Mouse (Mus musculus): ENCODE results near the gene Opn1sw. TPM values are rescaled to one million over a fixed set of nuclear protein-coding genes. Genes with fewer than 3 reads are reported as not detected.
A peak's percentile ranks its signal among the peaks of the same experiment; 100 is the strongest.

Opn1sw gene
- polyA plus RNA-seq (2015; fragmentation: Nextera tagmentation; extraction: Ambion mirVana): 0.44 and 0.77 TPM in 2 replicates

DNA sequence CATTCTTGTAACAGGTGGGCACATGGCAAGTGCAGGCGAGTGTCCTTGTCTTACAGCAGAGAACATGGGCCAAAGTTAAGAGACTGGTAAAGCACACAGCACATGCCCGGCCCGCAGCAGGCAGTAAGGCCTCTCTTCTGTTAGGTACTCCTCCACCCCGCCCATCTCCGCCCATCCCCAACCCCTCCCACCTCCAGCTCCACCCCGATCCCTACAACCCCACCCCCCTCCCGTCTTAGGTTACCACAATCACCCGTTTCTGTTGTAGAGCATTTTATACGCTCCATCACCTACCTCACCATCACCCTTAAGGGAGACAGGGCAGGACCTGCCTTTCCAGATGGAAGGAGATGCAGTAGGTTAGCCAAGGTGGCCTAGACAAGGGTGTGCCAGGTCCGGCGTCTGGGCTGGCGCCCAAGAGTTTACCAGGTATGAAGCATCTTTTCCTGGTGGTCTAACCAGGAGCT is at the start of gene Opn1sw:
TSS of gene Opn1sw (minus strand) at position 417 of the 467 bp plus-strand sequence.
- Histone ChIP-seq H3K36me3 (no peaks in the 10 kb centered on the region), H3K4me3 (peak within 1 kb of the TSS; percentile 46)
- peak; percentile 81 for ATAC-seq (ENCODE audit: borderline replicate concordance, extremely low read depth, low FRiP score, low TSS enrichment)

DNA sequence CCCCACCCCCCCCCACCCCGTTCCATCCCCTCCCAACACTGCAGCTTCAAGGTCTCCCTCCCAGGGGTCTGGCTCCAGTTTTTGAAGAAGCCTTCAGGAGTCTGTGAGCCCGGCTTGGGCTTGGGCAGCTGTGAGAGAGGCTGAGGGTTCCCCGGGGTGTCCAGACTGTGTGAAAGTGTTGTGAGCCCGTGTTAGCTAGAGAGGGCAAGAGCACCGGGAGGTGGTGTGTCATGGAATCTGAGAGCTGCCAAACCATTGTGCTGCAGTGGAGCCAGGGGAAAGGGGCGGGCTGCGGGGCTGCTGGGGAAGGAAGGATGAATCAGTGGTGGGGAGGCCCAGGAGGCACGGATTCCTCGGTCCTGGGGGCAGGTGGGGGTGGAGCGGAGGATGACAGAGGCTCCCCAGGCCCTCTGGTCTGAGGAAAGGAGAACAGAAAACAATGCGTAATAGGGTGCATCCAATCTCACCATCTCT is 48.2 kb upstream of the Opn1sw start:
- 8% methylated on average over 11 of the region's 11 CpGs for WGBS
- peaks cover 26% of the 10 kb centered on the region for H3K27me3 ChIP-seq
- H3K4me1 ChIP-seq: peaks cover 40% of the 10 kb centered on the region
- no peaks in the 10 kb centered on the region for H3K9me3 ChIP-seq
- no peaks in the 10 kb centered on the region for H3K36me3 ChIP-seq
- peak overlapping the region; percentile 88 for H3K4me2 ChIP-seq
- no peak overlapping the region for H3K9ac ChIP-seq
- 0 out of 2 replicates have a peak, but pooled peaks have one; percentile 11 for ATAC-seq (ENCODE audit: borderline replicate concordance, extremely low read depth, low FRiP score, low TSS enrichment)
- peak overlapping the region; percentile 77; the same call in 1 of the 2 replicates for H3K27ac ChIP-seq
- H3K4me3 ChIP-seq: 0 out of 2 replicates have a peak overlapping the region, but pooled peaks have one; percentile 4

More for the DNA sequence above, at the start of gene Opn1sw:
- Histone ChIP-seq H3K4me1 (peaks cover 23% of the 10 kb centered on the region), H3K9ac (peak within 1 kb of the TSS; percentile 29), H3K4me2 (peak within 1 kb of the TSS; percentile 65), H3K27ac (peak within 1 kb of the TSS; percentile 82), H3K9me3 (no peaks in the 10 kb centered on the region), H3K27me3 (peaks cover 4% of the 10 kb centered on the region; the same call in 1 of the 2 replicates)
- WGBS: 1% methylated on average over 12 of the region's 12 CpGs

DNA sequence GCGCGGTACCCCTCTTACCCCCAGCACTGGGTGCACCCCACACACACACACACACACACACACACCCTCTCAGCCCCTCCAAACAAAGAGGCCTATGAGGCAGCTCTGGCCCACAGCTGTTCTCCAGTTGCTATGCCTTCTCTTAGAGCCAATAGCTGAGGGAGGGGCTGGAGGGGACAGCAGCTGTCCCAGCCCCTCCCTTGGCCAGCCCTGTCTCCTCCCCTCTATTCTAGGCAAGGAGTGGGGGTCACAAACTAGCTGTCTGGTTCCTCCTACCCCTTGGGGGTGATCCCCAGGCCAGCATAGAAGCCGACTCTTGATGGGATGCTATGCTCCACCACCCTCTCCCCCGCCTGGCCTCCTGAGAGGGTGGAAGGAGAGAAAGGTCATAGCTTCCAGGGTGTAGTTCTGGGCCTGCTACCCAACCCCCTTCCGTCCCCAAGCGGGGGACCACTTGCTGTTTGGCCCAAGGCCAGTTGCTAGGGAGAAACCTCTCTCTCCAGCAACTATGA is 47.7 kb upstream of the Opn1sw start:
- WGBS: 12% methylated on average over 6 of the region's 6 CpGs
- 0 out of 2 replicates have a peak overlapping the region, but pooled peaks have one; percentile 26 for H3K9ac ChIP-seq
- no peaks in the 10 kb centered on the region for H3K36me3 ChIP-seq
- peak overlapping the region; percentile 52 for H3K4me3 ChIP-seq
- H3K4me2 ChIP-seq: peak overlapping the region; percentile 88
- H3K27me3 ChIP-seq: peaks cover 26% of the 10 kb centered on the region
- H3K27ac ChIP-seq: peak overlapping the region; percentile 77
- no peaks in the 10 kb centered on the region for H3K9me3 ChIP-seq
- ATAC-seq (ENCODE audit: borderline replicate concordance, extremely low read depth, low FRiP score, low TSS enrichment): peak; percentile 60
- peaks cover 40% of the 10 kb centered on the region for H3K4me1 ChIP-seq

DNA sequence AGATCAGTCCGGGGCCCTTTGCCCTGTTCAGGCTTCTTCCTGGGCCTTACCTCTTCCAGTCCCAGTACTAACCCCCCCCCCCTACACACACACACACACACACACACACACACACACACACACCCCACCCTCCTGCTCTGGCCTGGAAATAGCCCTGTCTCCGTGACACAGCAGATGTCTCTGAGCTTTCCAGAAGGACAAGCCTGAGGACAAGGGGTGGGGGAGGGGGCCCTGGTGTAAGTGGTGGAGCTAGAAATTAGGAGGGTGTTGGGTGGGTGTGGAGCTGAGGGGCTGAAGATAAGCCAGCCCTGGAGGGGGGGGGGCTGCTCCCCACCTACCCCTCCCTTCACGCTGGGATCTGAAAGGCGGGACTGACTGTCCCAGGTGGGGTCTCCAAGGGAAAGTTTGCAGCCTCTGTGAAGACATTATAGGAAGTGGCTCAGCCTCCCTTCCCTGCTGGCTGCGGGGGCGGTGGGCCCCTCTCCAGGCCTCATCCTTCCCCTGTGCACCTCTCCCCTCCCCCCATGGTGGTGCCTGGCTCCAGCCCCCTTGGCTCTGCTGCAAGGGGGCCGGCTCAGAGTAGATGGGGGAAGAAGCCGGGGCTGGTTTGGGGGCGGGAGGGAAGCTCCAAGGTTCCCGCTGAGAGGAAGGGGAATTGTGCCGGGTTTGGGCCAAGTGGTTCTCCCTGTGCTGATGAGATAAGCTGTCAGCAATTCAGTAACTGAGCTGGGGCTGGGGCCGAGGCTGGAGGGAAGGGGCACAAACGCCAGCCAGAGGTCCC is 46.8 kb upstream of the Opn1sw start:
- ATAC-seq (ENCODE audit: borderline replicate concordance, extremely low read depth, low FRiP score, low TSS enrichment): peak; percentile 72; the same call in 1 of the 2 replicates
- peak overlapping the region; percentile 88 for H3K4me2 ChIP-seq
- peak overlapping the region; percentile 77 for H3K27ac ChIP-seq
- peak overlapping the region; percentile 52 for H3K4me3 ChIP-seq
- peaks cover 26% of the 10 kb centered on the region for H3K27me3 ChIP-seq
- peaks cover 40% of the 10 kb centered on the region for H3K4me1 ChIP-seq
- WGBS: 2% methylated on average over 12 of the region's 13 CpGs
- no peaks in the 10 kb centered on the region for H3K9me3 ChIP-seq
- no peaks in the 10 kb centered on the region for H3K36me3 ChIP-seq
- peak overlapping the region; percentile 46; the same call in 1 of the 2 replicates for H3K9ac ChIP-seq

DNA sequence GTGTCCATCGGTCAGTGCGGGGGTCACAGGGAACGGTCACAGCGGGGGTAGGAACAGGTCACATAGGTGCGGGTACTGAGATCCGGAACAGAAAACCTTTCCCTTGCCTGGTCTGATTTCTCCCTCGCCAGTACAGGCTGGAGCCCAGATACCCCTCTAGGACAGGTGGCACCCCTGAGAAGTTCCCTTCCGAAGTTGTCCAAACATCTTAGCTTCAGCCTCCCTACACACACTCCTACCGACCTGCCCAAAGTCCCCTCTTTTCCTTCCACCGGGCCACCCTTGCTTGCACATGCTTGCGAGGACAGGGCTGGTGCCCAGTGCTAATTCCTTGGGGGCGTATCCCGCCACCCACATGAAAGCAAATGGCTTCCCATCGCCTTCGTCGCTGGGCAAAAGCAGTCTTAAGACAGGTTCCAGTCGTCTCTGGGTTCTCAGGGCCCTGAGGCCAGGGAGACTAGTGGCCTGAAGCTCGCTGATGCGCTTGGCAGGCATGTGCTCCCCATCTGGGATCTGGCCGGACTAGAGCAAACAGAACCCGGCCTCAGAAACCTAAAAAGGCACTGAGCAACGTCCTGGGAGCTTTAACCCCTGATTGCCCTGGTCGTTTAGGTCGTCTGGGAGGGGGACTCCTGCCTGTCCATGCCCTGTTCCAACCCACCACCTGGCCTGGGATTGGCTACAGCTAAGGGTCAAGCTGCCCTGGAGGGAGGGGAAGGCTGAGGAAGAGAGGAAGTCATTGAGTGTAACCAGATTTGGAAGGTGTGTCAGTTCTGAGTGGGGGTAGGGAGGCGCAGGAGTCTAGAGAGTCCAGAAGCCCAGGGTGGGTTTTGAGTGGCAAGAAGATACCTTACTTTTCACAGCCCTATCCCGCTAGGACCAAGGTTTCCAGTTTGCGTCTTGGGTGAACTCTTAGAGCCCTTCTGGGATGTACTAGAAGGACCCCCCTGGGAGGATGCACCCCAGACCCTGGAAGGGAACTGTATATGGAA is 45.8 kb upstream of the Opn1sw start:
- Histone ChIP-seq H3K4me3 (peak overlapping the region; percentile 52), H3K4me1 (peaks cover 40% of the 10 kb centered on the region), H3K9me3 (no peaks in the 10 kb centered on the region), H3K36me3 (no peaks in the 10 kb centered on the region), H3K4me2 (peak overlapping the region; percentile 88), H3K9ac (peak overlapping the region; percentile 46), H3K27me3 (peaks cover 26% of the 10 kb centered on the region), H3K27ac (peak overlapping the region; percentile 77)
- ATAC-seq (ENCODE audit: borderline replicate concordance, extremely low read depth, low FRiP score, low TSS enrichment): no peak
- WGBS: 4% methylated on average over 27 of the region's 27 CpGs

DNA sequence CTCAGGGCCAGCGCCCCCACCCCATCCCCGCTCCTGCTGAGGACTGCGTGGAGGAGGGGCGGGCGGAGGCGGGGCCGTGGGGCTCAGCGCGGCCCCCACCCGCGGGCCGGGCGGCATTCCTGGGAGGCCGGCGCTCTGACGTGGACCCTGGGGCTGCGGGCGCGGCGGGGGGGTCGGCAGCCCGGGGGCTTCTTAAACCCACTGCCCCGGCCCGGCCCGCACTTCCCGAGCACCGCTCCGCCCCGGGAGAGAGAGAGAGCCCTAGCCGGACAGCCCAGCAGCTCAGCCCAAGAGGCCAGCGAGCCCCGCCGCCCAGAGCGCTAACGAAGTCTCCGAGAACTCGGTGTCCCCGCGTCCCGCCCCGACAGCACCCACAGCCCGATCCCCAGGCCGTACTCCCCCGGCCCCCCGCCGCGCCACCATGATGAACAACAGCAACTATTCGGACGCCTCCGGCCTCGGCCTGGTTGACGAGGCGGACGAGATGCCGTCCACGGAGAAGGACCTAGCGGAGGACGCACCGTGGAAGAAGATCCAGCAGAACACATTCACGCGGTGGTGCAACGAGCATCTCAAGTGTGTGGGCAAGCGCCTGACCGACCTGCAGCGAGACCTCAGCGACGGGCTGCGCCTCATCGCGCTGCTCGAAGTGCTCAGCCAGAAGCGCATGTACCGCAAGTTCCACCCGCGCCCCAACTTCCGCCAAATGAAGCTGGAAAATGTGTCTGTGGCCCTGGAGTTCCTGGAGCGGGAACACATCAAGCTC is 45.0 kb upstream of the Opn1sw start, which contains the start of gene Flnc:
TSS of gene Flnc (plus strand) at position 219 of the 766 bp plus-strand sequence.
- Histone ChIP-seq H3K27ac (peak within 1 kb of the TSS; percentile 37; the same call in 1 of the 2 replicates), H3K4me2 (peak within 1 kb of the TSS; percentile 88), H3K4me3 (peak within 1 kb of the TSS; percentile 52), H3K9ac (peak within 1 kb of the TSS; percentile 46), H3K36me3 (no peaks in the 10 kb centered on the region), H3K9me3 (no peaks in the 10 kb centered on the region), H3K4me1 (peaks cover 40% of the 10 kb centered on the region), H3K27me3 (peaks cover 26% of the 10 kb centered on the region)
- peak; percentile 23; the same call in 1 of the 2 replicates for ATAC-seq (ENCODE audit: borderline replicate concordance, extremely low read depth, low FRiP score, low TSS enrichment)
- under 1% methylated on average over 73 of the region's 77 CpGs for WGBS

DNA sequence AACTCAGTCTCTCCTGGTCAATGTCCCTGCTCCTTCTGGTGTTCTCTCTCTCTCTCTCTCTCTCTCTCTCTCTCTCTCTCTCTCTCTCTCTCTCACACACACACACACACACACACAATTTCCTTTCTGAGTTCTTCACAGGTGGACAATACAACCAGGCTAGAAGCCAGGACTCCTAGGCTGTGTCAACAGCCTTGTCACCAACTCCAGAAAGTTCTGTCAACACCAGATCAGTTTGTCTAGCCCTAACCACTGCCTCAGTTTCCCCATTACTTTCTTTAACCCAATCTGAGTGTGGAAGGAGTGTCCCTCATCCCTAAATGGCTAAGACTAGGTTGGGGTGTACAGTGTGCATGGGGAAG is 44.4 kb upstream of the Opn1sw start:
- Histone ChIP-seq H3K9ac (no peak overlapping the region), H3K4me2 (peak overlapping the region; percentile 88), H3K27ac (no peak overlapping the region; the same call in 1 of the 2 replicates), H3K4me1 (peaks cover 40% of the 10 kb centered on the region), H3K36me3 (no peaks in the 10 kb centered on the region), H3K4me3 (peak overlapping the region; percentile 52), H3K27me3 (peaks cover 26% of the 10 kb centered on the region), H3K9me3 (no peaks in the 10 kb centered on the region)
- ATAC-seq (ENCODE audit: borderline replicate concordance, extremely low read depth, low FRiP score, low TSS enrichment): no peak

DNA sequence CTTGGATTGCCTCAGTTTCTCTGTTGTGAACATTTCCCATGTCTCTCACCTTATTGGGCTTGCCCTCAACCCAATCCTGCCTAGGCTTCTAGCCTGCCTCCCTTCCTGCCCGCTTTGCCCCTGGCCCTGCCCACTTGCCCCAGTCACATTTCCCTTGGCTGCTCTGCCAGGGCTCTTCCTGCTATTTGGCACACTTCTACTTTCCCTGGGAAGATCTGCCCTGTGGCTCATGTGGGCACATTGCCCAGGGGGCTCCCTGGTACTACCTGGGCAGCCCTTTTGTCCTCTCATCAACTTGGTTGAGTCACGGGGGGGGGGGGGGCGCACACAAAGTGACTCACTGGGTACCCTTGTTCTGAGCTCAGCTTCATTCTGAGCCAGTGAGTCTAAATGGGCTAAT is 43.9 kb upstream of the Opn1sw start:
- no peak overlapping the region for H3K4me3 ChIP-seq

DNA sequence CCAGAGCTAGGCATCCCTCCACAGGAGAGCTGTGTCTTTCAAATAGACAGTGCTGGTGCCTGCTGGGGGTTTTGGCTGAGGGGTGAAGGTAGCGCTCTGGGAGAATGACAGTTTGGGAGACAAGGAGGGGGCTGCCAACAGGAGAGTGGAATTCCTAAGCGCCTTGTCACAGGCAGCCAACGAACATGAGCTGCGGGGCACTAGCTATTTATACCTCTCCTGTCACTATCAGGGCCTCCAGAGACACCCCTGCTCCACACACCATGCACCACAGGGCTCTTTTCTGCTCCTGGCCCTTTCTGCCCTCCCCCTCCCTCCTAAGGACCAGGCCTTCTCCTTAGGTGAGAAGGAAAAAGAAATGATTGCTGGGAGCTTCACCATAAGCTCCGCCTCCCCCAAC is 43.2 kb upstream of the Opn1sw start:
- ATAC-seq (ENCODE audit: borderline replicate concordance, extremely low read depth, low FRiP score, low TSS enrichment): no peak
- Histone ChIP-seq H3K36me3 (no peaks in the 10 kb centered on the region), H3K4me2 (no peak overlapping the region), H3K9ac (no peak overlapping the region), H3K4me1 (peaks cover 36% of the 10 kb centered on the region), H3K9me3 (no peaks in the 10 kb centered on the region), H3K27ac (no peak overlapping the region), H3K4me3 (no peak overlapping the region), H3K27me3 (peaks cover 26% of the 10 kb centered on the region)
- 28% methylated on average over 5 of the region's 5 CpGs for WGBS

More for the DNA sequence above, 43.9 kb upstream of the Opn1sw start:
- Histone ChIP-seq H3K4me2 (no peak overlapping the region), H3K27me3 (peaks cover 26% of the 10 kb centered on the region), H3K36me3 (no peaks in the 10 kb centered on the region), H3K4me1 (peaks cover 40% of the 10 kb centered on the region), H3K9me3 (no peaks in the 10 kb centered on the region), H3K9ac (no peak overlapping the region), H3K27ac (no peak overlapping the region)
- ATAC-seq (ENCODE audit: borderline replicate concordance, extremely low read depth, low FRiP score, low TSS enrichment): no peak
- WGBS: 63% methylated on average over 3 of the region's 3 CpGs

DNA sequence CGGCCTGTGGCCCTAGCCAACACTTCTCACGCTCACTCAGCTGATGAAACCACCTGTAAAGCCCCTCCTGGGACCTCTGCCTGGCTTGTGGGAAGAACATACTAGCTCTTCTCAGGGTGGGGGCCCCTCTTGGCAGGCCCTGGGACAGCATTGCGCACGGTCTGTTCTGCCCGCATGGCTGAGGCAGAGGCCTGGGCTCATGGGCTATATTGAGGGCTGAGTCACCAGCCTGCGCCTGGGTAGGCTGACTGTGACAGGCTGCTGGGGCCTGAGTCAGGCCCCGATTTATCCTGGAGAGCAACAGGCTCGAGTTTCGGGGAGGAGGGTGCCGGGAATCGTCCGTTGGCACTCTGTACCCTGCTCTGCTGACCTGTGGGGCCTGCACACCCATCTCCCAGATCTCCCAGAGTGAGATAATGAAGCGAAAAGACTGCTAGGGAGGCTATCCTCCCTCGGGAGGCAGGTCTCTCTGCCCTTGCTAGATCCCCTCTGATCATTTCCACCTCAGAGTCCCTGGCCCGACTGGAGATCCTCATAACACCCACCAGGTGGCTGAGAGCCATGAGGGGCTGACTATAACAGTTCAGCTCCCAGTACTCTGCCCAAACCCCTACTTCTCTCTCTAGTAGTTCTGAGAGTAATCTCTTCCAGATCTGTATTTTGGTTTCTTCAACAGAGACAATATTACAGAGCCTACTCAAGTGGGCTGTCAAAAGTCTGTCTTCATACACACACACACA is 42.6 kb upstream of the Opn1sw start:
- Histone ChIP-seq H3K4me3 (no peak overlapping the region), H3K4me2 (no peak overlapping the region), H3K27me3 (peaks cover 23% of the 10 kb centered on the region)

More for the DNA sequence above, 42.6 kb upstream of the Opn1sw start:
- Histone ChIP-seq H3K36me3 (no peaks in the 10 kb centered on the region), H3K9ac (no peak overlapping the region), H3K4me1 (peaks cover 30% of the 10 kb centered on the region), H3K27ac (no peak overlapping the region), H3K9me3 (no peaks in the 10 kb centered on the region)
- ATAC-seq (ENCODE audit: borderline replicate concordance, extremely low read depth, low FRiP score, low TSS enrichment): no peak
- 49% methylated on average over 15 of the region's 15 CpGs for WGBS
